Mouse (Mus musculus): Measurements from ENCODE around the gene Smarcd3. TPM values are rescaled to one million over a fixed set of nuclear protein-coding genes. Genes with fewer than 3 reads are reported as not detected.
"Not testable (repeated sequence)": the region's sequence is repeated elsewhere in the genome, so short reads cannot be mapped to it uniquely, and the experiment has no call there.

The Smarcd3 gene
- polyA plus RNA-seq, 1 experiment from 2014 or later = 186 TPM

DNA sequence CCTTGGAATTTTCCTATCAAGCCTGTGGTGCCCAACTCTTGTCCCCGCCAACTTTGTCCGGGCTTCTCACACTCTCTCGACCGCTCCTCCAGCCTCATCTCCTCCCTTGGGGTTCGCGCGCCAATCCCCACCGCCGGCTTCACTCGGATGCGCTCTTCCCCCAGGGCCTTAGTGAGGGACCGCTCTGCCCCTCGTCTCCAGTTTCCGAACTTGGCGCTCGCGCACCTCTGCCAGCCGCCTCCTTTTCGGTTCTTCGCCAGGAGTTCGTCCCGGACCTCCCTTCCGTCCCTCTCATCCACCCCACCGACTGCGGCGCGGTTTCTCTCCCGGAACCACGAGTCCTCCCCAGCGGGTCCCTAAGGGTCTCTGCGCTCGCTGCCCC is 47.4 kb downstream of the Smarcd3 start:
- Histone ChIP-seq H3K4me3 (peak overlapping the region; percentile 88), H3K27me3 (replicated peaks) (no peaks in the 10 kb centered on the region), H3K27ac (peak overlapping the region; percentile 76), H3K9ac (peak overlapping the region; percentile 60), H3K36me3 (replicated peaks) (peaks cover 19% of the 10 kb centered on the region), H3K4me1 (peaks cover 16% of the 10 kb centered on the region), H3K9me3 (no peaks in the 10 kb centered on the region), H3K4me2 (peak overlapping the region; percentile 95)
- ATAC-seq (replicated peaks) = peak; percentile 34; the same call in 1 of the 2 replicates
- under 1% methylated on average over 32 of the region's 32 CpGs for WGBS

- ATAC-seq (replicated peaks) = no peak
- Histone ChIP-seq H3K27me3 (replicated peaks) (no peaks in the 10 kb centered on the region), H3K27ac (no peak overlapping the region), H3K9me3 (no peaks in the 10 kb centered on the region), H3K36me3 (replicated peaks) (peaks cover 27% of the 10 kb centered on the region), H3K9ac (0 out of 2 replicates have a peak overlapping the region, but pooled peaks have one; percentile 60), H3K4me1 (peaks cover 16% of the 10 kb centered on the region), H3K4me3 (peak overlapping the region; percentile 88; the same call in 1 of the 2 replicates), H3K4me2 (peak overlapping the region; percentile 95)
- 83% methylated on average over 1 of the region's 1 CpGs for WGBS
These were observed 48.3 kb downstream of the Smarcd3 start for GRCm38 (mm10) chr5:24575948-24576347.

- no peak within 1 kb of the TSS for H3K27ac ChIP-seq
- no peaks in the 10 kb centered on the region for H3K36me3 ChIP-seq (replicated peaks)
- H3K9me3 ChIP-seq = no peaks in the 10 kb centered on the region
- H3K4me3 ChIP-seq = no peak within 1 kb of the TSS
- H3K4me1 ChIP-seq = no peaks in the 10 kb centered on the region
- H3K9ac ChIP-seq = no peak within 1 kb of the TSS
- ATAC-seq (replicated peaks) = no peak
- H3K4me2 ChIP-seq = no peak within 1 kb of the TSS
- 0 out of 2 replicates have a peak, but pooled peaks cover 3% of the 10 kb centered on the region for H3K27me3 ChIP-seq (replicated peaks)
- WGBS = 74% methylated on average over 2 of the region's 2 CpGs
These were observed 67.5 kb downstream of the Smarcd3 start, which contains the start of gene 4931409K22Rik for GRCm38 (mm10) chr5:24556709-24557108. TSS of gene 4931409K22Rik (minus strand) at chr5:24556809.

GRCm38 (mm10) chr5:24555335-24555734 is 68.9 kb downstream of the Smarcd3 start:
- H3K9ac ChIP-seq = not testable (repeated sequence)

GRCm38 (mm10) chr5:24553621-24554244 is 70.5 kb downstream of the Smarcd3 start:
- 77% methylated on average over 5 of the region's 5 CpGs for WGBS
- ATAC-seq (replicated peaks) = no peak
- Histone ChIP-seq H3K4me2 (no peak overlapping the region), H3K36me3 (replicated peaks) (no peaks in the 10 kb centered on the region), H3K4me3 (no peak overlapping the region), H3K4me1 (peaks cover 11% of the 10 kb centered on the region), H3K9ac (no peak overlapping the region), H3K27ac (no peak overlapping the region), H3K27me3 (replicated peaks) (0 out of 2 replicates have a peak, but pooled peaks cover 3% of the 10 kb centered on the region), H3K9me3 (no peaks in the 10 kb centered on the region)

More at GRCm38 (mm10) chr5:24555335-24555734, 68.9 kb downstream of the Smarcd3 start:
- H3K27me3 ChIP-seq (replicated peaks); H3K9me3 ChIP-seq; ATAC-seq (replicated peaks); H3K27ac ChIP-seq; H3K4me2 ChIP-seq; H3K36me3 ChIP-seq (replicated peaks); H3K4me3 ChIP-seq: not testable (repeated sequence)
- peaks cover 11% of the 10 kb centered on the region for H3K4me1 ChIP-seq
- WGBS = 88% methylated on average over 7 of the region's 7 CpGs

DNA sequence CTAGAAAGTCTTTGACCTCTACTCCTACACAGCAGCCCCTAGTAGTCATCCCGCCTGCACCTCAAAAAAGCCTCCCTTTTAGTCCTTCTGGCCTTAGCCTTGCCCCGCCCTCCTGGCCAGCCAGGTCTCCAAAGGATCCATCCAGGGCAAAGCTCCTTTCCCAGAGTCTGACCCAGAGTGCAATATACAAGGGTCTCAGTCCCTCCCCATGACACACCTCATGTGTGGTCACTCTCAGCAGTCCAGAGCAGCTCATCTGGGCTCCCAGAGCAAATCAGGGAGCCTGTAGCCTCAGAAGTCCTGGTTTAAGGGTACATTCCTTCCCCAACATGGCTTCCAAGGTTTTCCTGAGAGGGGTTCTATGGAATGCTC is 72.9 kb downstream of the Smarcd3 start:
- H3K4me1 ChIP-seq = peaks cover 11% of the 10 kb centered on the region
- no peak overlapping the region for H3K27ac ChIP-seq
- no peaks in the 10 kb centered on the region for H3K9me3 ChIP-seq
- ATAC-seq (replicated peaks) = peak; percentile 35; the same call in 1 of the 2 replicates
- H3K4me3 ChIP-seq = no peak overlapping the region
- WGBS = 39% methylated on average over 2 of the region's 2 CpGs
- H3K27me3 ChIP-seq (replicated peaks) = 0 out of 2 replicates have a peak, but pooled peaks cover 3% of the 10 kb centered on the region
- H3K9ac ChIP-seq = no peak overlapping the region
- no peaks in the 10 kb centered on the region for H3K36me3 ChIP-seq (replicated peaks)
- H3K4me2 ChIP-seq = peak overlapping the region; percentile 41

- Histone ChIP-seq H3K4me3 (no peak overlapping the region), H3K27me3 (replicated peaks) (0 out of 2 replicates have a peak, but pooled peaks cover under 1% of the 10 kb centered on the region), H3K4me1 (peaks cover 11% of the 10 kb centered on the region), H3K9me3 (no peaks in the 10 kb centered on the region), H3K4me2 (peak overlapping the region; percentile 41), H3K36me3 (replicated peaks) (no peaks in the 10 kb centered on the region), H3K27ac (no peak overlapping the region), H3K9ac (no peak overlapping the region)
- peak; percentile 63 for ATAC-seq (replicated peaks)
- WGBS = 30% methylated on average over 26 of the region's 26 CpGs
These were observed 73.5 kb downstream of the Smarcd3 start for GRCm38 (mm10) chr5:24550598-24551316.

GRCm38 (mm10) chr5:24542643-24543042 is 81.6 kb downstream of the Smarcd3 start:
- H3K4me1 ChIP-seq = no peaks in the 10 kb centered on the region
- no peaks in the 10 kb centered on the region for H3K27me3 ChIP-seq (replicated peaks)
- no peak overlapping the region for H3K4me2 ChIP-seq
- H3K9ac ChIP-seq = no peak overlapping the region
- no peak overlapping the region for H3K4me3 ChIP-seq
- ATAC-seq (replicated peaks) = no peak
- no peaks in the 10 kb centered on the region for H3K9me3 ChIP-seq
- no peaks in the 10 kb centered on the region for H3K36me3 ChIP-seq (replicated peaks)
- 75% methylated on average over 7 of the region's 7 CpGs for WGBS
- no peak overlapping the region for H3K27ac ChIP-seq

DNA sequence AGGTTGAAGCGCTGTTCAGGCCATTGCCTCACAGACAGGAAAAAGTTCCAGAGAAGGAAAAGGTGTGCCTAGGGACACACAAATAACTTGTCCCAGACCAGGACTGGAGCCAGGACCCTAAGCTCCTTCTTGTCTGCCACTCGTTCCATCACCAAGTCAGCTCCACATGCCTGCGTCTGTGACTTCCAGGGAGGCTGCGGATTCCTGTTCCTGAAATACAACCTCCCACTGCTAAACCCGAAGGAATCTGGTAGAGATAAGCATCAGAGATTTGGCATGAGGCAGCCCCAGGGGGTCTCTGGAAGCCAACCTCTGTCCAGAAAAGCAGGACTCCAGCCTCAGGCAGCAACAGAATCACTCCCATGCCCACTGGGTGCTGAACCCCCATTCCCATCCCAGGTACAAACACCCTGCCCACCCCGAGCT is 83.1 kb downstream of the Smarcd3 start:
- 54% methylated on average over 6 of the region's 6 CpGs for whole genome bisulfite sequencing
- no peaks in the 10 kb centered on the region for H3K4me1 ChIP-seq
- H3K4me2 ChIP-seq = no peak overlapping the region
- H3K9me3 ChIP-seq = no peaks in the 10 kb centered on the region
- H3K4me3 ChIP-seq = no peak overlapping the region
- ATAC-seq (replicated peaks) = no peak
- H3K27ac ChIP-seq = no peak overlapping the region
- H3K9ac ChIP-seq = no peak overlapping the region
- no peaks in the 10 kb centered on the region for H3K27me3 ChIP-seq (replicated peaks)
- no peaks in the 10 kb centered on the region for H3K36me3 ChIP-seq (replicated peaks)

MicroRNAs encoded within 50 kb of the gene (microRNA counts, 519-probe panel; counts per million panel counts)
- microRNA mmu-miR-671-3p (1,866 counts per million, percentile 13 among the panel's probes with 10 or more counts), microRNA mmu-miR-671-5p (not detected)

Small RNA genes lying within 50 kb of the gene (microRNA-seq; reads per million reads assigned to microRNA genes)
- 381 reads per million, percentile 68 among the genes with 10 or more reads in this experiment for gene Mir671

Other genes with a start within 250 kb of the Smarcd3 start
- gene Atg9b, start 232.3 kb downstream of the Smarcd3 start, polyA plus RNA-seq (2015; fragmentation: Nextera tagmentation; extraction: Ambion mirVana) = 2.3 and 2.9 TPM in 2 replicates
- 57.1 and 60.0 TPM in 2 replicates for gene Abcb8, start 230.7 kb downstream of the Smarcd3 start, polyA plus RNA-seq (2015; fragmentation: Nextera tagmentation; extraction: Ambion mirVana)
- gene Asic3, start 211.0 kb downstream of the Smarcd3 start, polyA plus RNA-seq (2015; fragmentation: Nextera tagmentation; extraction: Ambion mirVana) = 0.20 and 0.35 TPM in 2 replicates
- gene Cdk5, start 200.9 kb downstream of the Smarcd3 start, polyA plus RNA-seq (2015; fragmentation: Nextera tagmentation; extraction: Ambion mirVana) = 120 and 121 TPM in 2 replicates
- gene Slc4a2, start 200.6 kb downstream of the Smarcd3 start, polyA plus RNA-seq (2015; fragmentation: Nextera tagmentation; extraction: Ambion mirVana) = 23.1 and 26.1 TPM in 2 replicates
- gene Fastk, start 179.1 kb downstream of the Smarcd3 start, polyA plus RNA-seq (2015; fragmentation: Nextera tagmentation; extraction: Ambion mirVana) = 96.6 and 104 TPM in 2 replicates
- 62.9 and 63.7 TPM in 2 replicates for gene Tmub1, start 176.6 kb downstream of the Smarcd3 start, polyA plus RNA-seq (2015; fragmentation: Nextera tagmentation; extraction: Ambion mirVana)
- 122 and 124 TPM in 2 replicates for gene Agap3, start 172.2 kb downstream of the Smarcd3 start, polyA plus RNA-seq (2015; fragmentation: Nextera tagmentation; extraction: Ambion mirVana)
- 0.29 and 0.44 TPM in 2 replicates for gene Gbx1, start 97.2 kb downstream of the Smarcd3 start, polyA plus RNA-seq (2015; fragmentation: Nextera tagmentation; extraction: Ambion mirVana)
- gene Asb10, start 83.4 kb downstream of the Smarcd3 start, polyA plus RNA-seq (2015; fragmentation: Nextera tagmentation; extraction: Ambion mirVana) = 0.06 and 0.11 TPM in 2 replicates
- 0.06 TPM in 1 of 2 replicates, not detected in the other for gene 4931409K22Rik, start 67.6 kb downstream of the Smarcd3 start, polyA plus RNA-seq (2015; fragmentation: Nextera tagmentation; extraction: Ambion mirVana)
- 83.8 and 86.4 TPM in 2 replicates for gene Abcf2, start 46.9 kb downstream of the Smarcd3 start, polyA plus RNA-seq (2015; fragmentation: Nextera tagmentation; extraction: Ambion mirVana)
- gene Chpf2, start 37.7 kb downstream of the Smarcd3 start, polyA plus RNA-seq (2015; fragmentation: Nextera tagmentation; extraction: Ambion mirVana) = 22.1 and 23.0 TPM in 2 replicates
- gene Nub1, start 61.1 kb upstream of the Smarcd3 start, polyA plus RNA-seq (2015; fragmentation: Nextera tagmentation; extraction: Ambion mirVana) = 47.5 and 48.7 TPM in 2 replicates
- 6.7 and 8.6 TPM in 2 replicates for gene Wdr86, start 106.3 kb upstream of the Smarcd3 start, polyA plus RNA-seq (2015; fragmentation: Nextera tagmentation; extraction: Ambion mirVana)
- gene Crygn, start 133.6 kb upstream of the Smarcd3 start, polyA plus RNA-seq (2015; fragmentation: Nextera tagmentation; extraction: Ambion mirVana) = 1.7 and 2.5 TPM in 2 replicates
- 209 and 228 TPM in 2 replicates for gene Rheb, start 218.2 kb upstream of the Smarcd3 start, polyA plus RNA-seq (2015; fragmentation: Nextera tagmentation; extraction: Ambion mirVana)

Measured in midbrain, embryonic 15.5 days (tissue).